Mouse (Mus musculus) kidney, postnatal 0 days (tissue): Measurements from ENCODE around the gene Hsp90aa1. TPM values are rescaled to one million over a fixed set of nuclear protein-coding genes. Genes with fewer than 3 reads are reported as not detected.

ENCODE experiments used
- ATAC-seq: fragments of 200-750 bp; cut with Nextera tagmentation; replicated peaks from 2 replicates; pipeline ENCODE4 v1.8.0; 2017; ENCODE audit warnings: low read depth, moderate number of reproducible peaks, moderate TSS enrichment, moderate library complexity; ENCODE audit not compliant: low FRiP score
- DNase-seq: peaks from one replicate; pipeline ENCODE4 v3.0.0-alpha.2; 2016; ENCODE audit warnings: low spot score
- H3K27ac ChIP-seq: fragments of 300-500 bp; sonication (generic); 2 replicates; pipeline ENCODE4 v1.5.1; 2014; ENCODE audit warnings: mild to moderate bottlenecking
- H3K27me3 ChIP-seq: fragments of 300-500 bp; sonication (generic); 2 replicates; pipeline ENCODE4 v1.6.1; 2014; ENCODE audit warnings: low read length, mixed read lengths; ENCODE audit not compliant: insufficient read depth
- H3K36me3 ChIP-seq: fragments of 300-500 bp; sonication (generic); 2 replicates; pipeline ENCODE4 v1.6.1; 2014; ENCODE audit warnings: low read length, mixed read lengths; ENCODE audit not compliant: insufficient read depth
- H3K4me1 ChIP-seq: fragments of 300-500 bp; sonication (generic); replicated peaks from 2 replicates; pipeline ENCODE4 v1.6.1; 2014; ENCODE audit warnings: antibody characterized with exemption, low read length, mixed read lengths; ENCODE audit not compliant: insufficient read depth
- H3K4me2 ChIP-seq: fragments of 300-500 bp; sonication (generic); 2 replicates; pipeline ENCODE4 v1.6.1; 2014; ENCODE audit warnings: mild to moderate bottlenecking, low read length, moderate library complexity, mixed read lengths
- H3K4me3 ChIP-seq: fragments of 300-500 bp; sonication (generic); replicated peaks from 2 replicates; pipeline ENCODE4 v1.5.1; 2014; ENCODE audit warnings: low read depth, low read length
- H3K9ac ChIP-seq: fragments of 300-500 bp; sonication (generic); 2 replicates; pipeline ENCODE4 v1.6.1; 2014; ENCODE audit warnings: low read depth, low read length
- H3K9me3 ChIP-seq: fragments of 300-500 bp; sonication (generic); replicated peaks from 2 replicates; pipeline ENCODE4 v1.6.1; 2016; ENCODE audit warnings: low read length, inconsistent platforms, mixed read lengths
- CTCF ChIP-seq: IDR thresholded peaks from 2 replicates; pipeline ENCODE4 v1.5.1; 2016; ENCODE audit warnings: antibody characterized with exemption, low read depth, mild to moderate bottlenecking, moderate library complexity
- WGBS: fragments of 180-500 bp; shearing (Covaris S2); extraction: QIAGEN DNeasy Blood & Tissue Kit; methylation state at CpG from one replicate; pipeline ENCODE4 v1.1.7; 2014; 5-methylcytosine and 5-hydroxymethylcytosine counted together
- polyA plus RNA-seq: library from polyadenylated mRNA; unstranded; fragments of >200 nt; fragmentation: Nextera tagmentation; extraction: Ambion mirVana; gene quantifications from 2 replicates; pipeline ENCODE4 v1.2.1, GENCODE M21; 2015

Hsp90aa1 gene
- polyA plus RNA-seq, 1 experiment from 2014 or later: 485 TPM

GRCm38 (mm10) chr12:110726428-110726827 is 23.9 kb upstream of the Hsp90aa1 start:
- Histone ChIP-seq H3K9ac (no peak overlapping the region), H3K36me3 (no peaks in the 10 kb centered on the region), H3K4me2 (no peak overlapping the region), H3K27ac (no peak overlapping the region), H3K4me1 (no peaks in the 10 kb centered on the region), H3K27me3 (no peaks in the 10 kb centered on the region), H3K4me3 (no peak overlapping the region), H3K9me3 (no peaks in the 10 kb centered on the region)
- whole genome bisulfite sequencing: 53% methylated on average over 1 of the region's 1 CpGs
- DNase-seq (no peak), ATAC-seq (no peak)
- TF ChIP-seq CTCF: no peak

GRCm38 (mm10) chr12:110725489-110725888 is 23.0 kb upstream of the Hsp90aa1 start:
- WGBS: 74% methylated on average over 5 of the region's 5 CpGs
- H3K36me3 ChIP-seq: no peaks in the 10 kb centered on the region
- DNase-seq: no peak
- H3K27me3 ChIP-seq: no peaks in the 10 kb centered on the region
- no peak for ATAC-seq
- H3K9ac ChIP-seq: no peak overlapping the region
- no peak overlapping the region for H3K27ac ChIP-seq
- no peak for TF ChIP-seq CTCF
- H3K4me1 ChIP-seq: no peaks in the 10 kb centered on the region
- H3K4me2 ChIP-seq: no peak overlapping the region
- no peak overlapping the region for H3K4me3 ChIP-seq
- no peaks in the 10 kb centered on the region for H3K9me3 ChIP-seq

- H3K4me3 ChIP-seq: no peak overlapping the region
- H3K4me1 ChIP-seq: no peaks in the 10 kb centered on the region
- no peaks in the 10 kb centered on the region for H3K9me3 ChIP-seq
- TF ChIP-seq CTCF: no peak
- ATAC-seq (no peak), DNase-seq (no peak)
- H3K27ac ChIP-seq: no peak overlapping the region
- no peak overlapping the region for H3K4me2 ChIP-seq
- H3K36me3 ChIP-seq: no peaks in the 10 kb centered on the region
- WGBS: 93% methylated on average over 5 of the region's 5 CpGs
- H3K9ac ChIP-seq: no peak overlapping the region
- no peaks in the 10 kb centered on the region for H3K27me3 ChIP-seq
Observed at GRCm38 (mm10) chr12:110725051-110725450, 22.5 kb upstream of the Hsp90aa1 start.

- H3K27ac ChIP-seq: no peak overlapping the region
- no peaks in the 10 kb centered on the region for H3K9me3 ChIP-seq
- H3K36me3 ChIP-seq: no peaks in the 10 kb centered on the region
- no peak overlapping the region for H3K9ac ChIP-seq
- H3K4me1 ChIP-seq: no peaks in the 10 kb centered on the region
- no peak overlapping the region for H3K4me3 ChIP-seq
- no peak for DNase-seq
- 15% methylated on average over 5 of the region's 5 CpGs for WGBS
- ATAC-seq: no peak
- no peaks in the 10 kb centered on the region for H3K27me3 ChIP-seq
- no peak for TF ChIP-seq CTCF
- no peak overlapping the region for H3K4me2 ChIP-seq
Observed at GRCm38 (mm10) chr12:110716004-110716403, 13.5 kb upstream of the Hsp90aa1 start.

GRCm38 (mm10) chr12:110714215-110714614 is 11.7 kb upstream of the Hsp90aa1 start:
- H3K36me3 ChIP-seq: no peaks in the 10 kb centered on the region

GRCm38 (mm10) chr12:110713784-110714183 is 11.3 kb upstream of the Hsp90aa1 start:
- no peak overlapping the region for H3K9ac ChIP-seq
- no peaks in the 10 kb centered on the region for H3K36me3 ChIP-seq
- no peaks in the 10 kb centered on the region for H3K4me1 ChIP-seq
- ATAC-seq (no peak), DNase-seq (no peak)
- H3K27ac ChIP-seq: no peak overlapping the region
- no peak overlapping the region for H3K4me2 ChIP-seq
- no peaks in the 10 kb centered on the region for H3K9me3 ChIP-seq
- H3K27me3 ChIP-seq: no peaks in the 10 kb centered on the region
- WGBS: 95% methylated on average over 6 of the region's 6 CpGs
- peak; percentile 51; the same call in 1 of the 2 replicates for TF ChIP-seq CTCF
- H3K4me3 ChIP-seq: no peak overlapping the region

More at GRCm38 (mm10) chr12:110714215-110714614, 11.7 kb upstream of the Hsp90aa1 start:
- ATAC-seq: no peak
- Histone ChIP-seq H3K9ac (no peak overlapping the region), H3K27ac (no peak overlapping the region), H3K9me3 (no peaks in the 10 kb centered on the region), H3K27me3 (no peaks in the 10 kb centered on the region), H3K4me2 (no peak overlapping the region), H3K4me1 (no peaks in the 10 kb centered on the region), H3K4me3 (no peak overlapping the region)
- DNase-seq: no peak
- 91% methylated on average over 6 of the region's 6 CpGs for WGBS
- no peak for TF ChIP-seq CTCF

GRCm38 (mm10) chr12:110711270-110711669 is 8.7 kb upstream of the Hsp90aa1 start:
- 47% methylated on average over 5 of the region's 5 CpGs for WGBS
- H3K27me3 ChIP-seq: no peaks in the 10 kb centered on the region
- no peaks in the 10 kb centered on the region for H3K36me3 ChIP-seq
- no peaks in the 10 kb centered on the region for H3K4me1 ChIP-seq
- no peak overlapping the region for H3K4me3 ChIP-seq
- H3K4me2 ChIP-seq: no peak overlapping the region
- H3K9me3 ChIP-seq: no peaks in the 10 kb centered on the region
- H3K9ac ChIP-seq: no peak overlapping the region
- ATAC-seq: no peak
- no peak for DNase-seq
- H3K27ac ChIP-seq: no peak overlapping the region
- TF ChIP-seq CTCF: no peak
